ENCODE assay signal across 8 mouse cellular contexts in genomic region chr10:76344711-76345539, GRCm38 (mm10). TPM values are rescaled to one million over a fixed set of nuclear protein-coding genes. Genes with fewer than 3 reads are reported as not detected.
DNase-seq lines count a peak whose midpoint lies in the region; ATAC-seq and TF ChIP-seq lines count a peak whose summit lies in the region.

TSS of gene Dip2a (minus strand) at chr10:76345291.

- TF ChIP-seq EP300 in liver, embryonic 14.5 days (IDR thresholded peaks at IDR 0.05; ENCODE audit: low read depth) = no peak
- TF ChIP-seq EP300 in stomach, postnatal 0 days (optimal IDR thresholded peaks at IDR 0.05) = no peak

- WGBS in forebrain, embryonic 10.5 days = under 1% methylated on average over 93 of the region's 94 CpGs
- under 1% methylated on average over 89 of the region's 94 CpGs for WGBS in heart, embryonic 15.5 days
- under 1% methylated on average over 92 of the region's 94 CpGs for WGBS in liver, embryonic 14.5 days (ENCODE audit: insufficient replicate concordance)
- WGBS in neural tube, embryonic 11.5 days = under 1% methylated on average over 80 of the region's 94 CpGs
- under 1% methylated on average over 87 of the region's 94 CpGs for WGBS in stomach, postnatal 0 days

- H3K4me2 ChIP-seq in heart, embryonic 15.5 days = peak within 1 kb of the TSS; percentile 86
- H3K4me2 ChIP-seq in liver, embryonic 14.5 days (ENCODE audit: low read depth) = peak within 1 kb of the TSS; percentile 72
- H3K4me2 ChIP-seq in neural tube, embryonic 11.5 days (ENCODE audit: low read depth) = peak within 1 kb of the TSS; percentile 81
- peak within 1 kb of the TSS; percentile 86 for H3K4me2 ChIP-seq in stomach, postnatal 0 days (replicated peaks; ENCODE audit: low read depth)

- H3K36me3 ChIP-seq in forebrain, embryonic 10.5 days (replicated peaks) = peaks cover 11% of the 10 kb centered on the region
- H3K36me3 ChIP-seq in heart, embryonic 15.5 days = peaks cover 6% of the 10 kb centered on the region; the same call in 1 of the 2 replicates
- H3K36me3 ChIP-seq in liver, embryonic 14.5 days (replicated peaks; ENCODE audit: control insufficient read depth, insufficient read depth, low read depth) = no peaks in the 10 kb centered on the region
- no peaks in the 10 kb centered on the region for H3K36me3 ChIP-seq in neural tube, embryonic 11.5 days (ENCODE audit: control insufficient read depth, insufficient read depth, low read length)
- no peaks in the 10 kb centered on the region for H3K36me3 ChIP-seq in stomach, postnatal 0 days (ENCODE audit: control insufficient read depth, insufficient read depth, low read length)

- H3K27ac ChIP-seq in forebrain, embryonic 10.5 days = peak within 1 kb of the TSS; percentile 93
- H3K27ac ChIP-seq in heart, embryonic 15.5 days = peak within 1 kb of the TSS; percentile 88
- no peak within 1 kb of the TSS; the same call in 1 of the 2 replicates for H3K27ac ChIP-seq in liver, embryonic 14.5 days
- H3K27ac ChIP-seq in neural tube, embryonic 11.5 days (ENCODE audit: low read depth, low read length) = peak within 1 kb of the TSS; percentile 85
- peak within 1 kb of the TSS; percentile 86 for H3K27ac ChIP-seq in stomach, postnatal 0 days (replicated peaks)

- H3K4me1 ChIP-seq in forebrain, embryonic 10.5 days = peaks cover 22% of the 10 kb centered on the region
- H3K4me1 ChIP-seq in heart, embryonic 15.5 days (replicated peaks) = peaks cover 20% of the 10 kb centered on the region
- peaks cover 6 to 7% of the 10 kb centered on the region in 2 experiments; a peak in 3 of 4 replicates for H3K4me1 ChIP-seq in liver, embryonic 14.5 days (replicated peaks; ENCODE audit: control insufficient read depth in 2 of 2, insufficient read depth in 2 of 2, low read length in 1 of 2)
- H3K4me1 ChIP-seq in neural tube, embryonic 11.5 days (ENCODE audit: control insufficient read depth, insufficient read depth, low read length) = 0 out of 2 replicates have a peak, but pooled peaks cover 5% of the 10 kb centered on the region
- no peaks in the 10 kb centered on the region for H3K4me1 ChIP-seq in stomach, postnatal 0 days (replicated peaks; ENCODE audit: control insufficient read depth, insufficient read depth)

- peak; percentile 80 for DNase-seq in c-Kit-negative CD71-positive TER-119-positive erythroid progenitor cells, embryonic 14.5 days (ENCODE audit: low read depth, low spot score)
- DNase-seq in forebrain, embryonic 10.5 days (ENCODE audit: extremely low spot score, low spot score) = peak; percentile 90
- DNase-seq in kidney, postnatal 25 days = peak; percentile 98
- peak; percentile 78 to 81 (median 80) for DNase-seq in liver, embryonic 14.5 days (ENCODE audit: low read depth in 3 of 3, low spot score in 3 of 3)
- peak; percentile 95 for DNase-seq in neural tube, embryonic 11.5 days (ENCODE audit: low spot score)
- peak; percentile 94 for DNase-seq in stomach, postnatal 0 days (ENCODE audit: low spot score)

- H3K4me3 ChIP-seq in forebrain, embryonic 10.5 days = peak within 1 kb of the TSS; percentile 86
- peak within 1 kb of the TSS; percentile 90 for H3K4me3 ChIP-seq in heart, embryonic 15.5 days
- H3K4me3 ChIP-seq in liver, embryonic 14.5 days (ENCODE audit: insufficient read depth in 1 of 2, low read depth in 2 of 2, low read length in 2 of 2) = peak within 1 kb of the TSS; percentile 90
- peak within 1 kb of the TSS; percentile 79 for H3K4me3 ChIP-seq in neural tube, embryonic 11.5 days (ENCODE audit: low read depth, low read length)
- H3K4me3 ChIP-seq in stomach, postnatal 0 days (ENCODE audit: low read depth, low read length) = peak within 1 kb of the TSS; percentile 95

- TF ChIP-seq CTCF in liver, embryonic 14.5 days (IDR thresholded peaks at IDR 0.05; ENCODE audit: low read depth) = no peak
- TF ChIP-seq CTCF in stomach, postnatal 0 days (IDR thresholded peaks at IDR 0.05; ENCODE audit: low read depth) = peak; percentile 32

- peak; percentile 91 for ATAC-seq in CD4-positive, CD25-positive, alpha-beta regulatory T cell, adult 4 months
- peak; percentile 95 for ATAC-seq in heart, embryonic 15.5 days (replicated peaks; ENCODE audit: insufficient number of reproducible peaks, insufficient read depth, low FRiP score, low read depth)
- peak; percentile 94 for ATAC-seq in liver, embryonic 14.5 days (ENCODE audit: insufficient read depth)
- peak; percentile 92 for ATAC-seq in neural tube, embryonic 11.5 days (ENCODE audit: insufficient read depth, low FRiP score, low TSS enrichment)
- ATAC-seq in stomach, postnatal 0 days (ENCODE audit: low FRiP score, low TSS enrichment) = peak; percentile 92

- H3K27me3 ChIP-seq in forebrain, embryonic 10.5 days (ENCODE audit: poor library complexity, severe bottlenecking) = no peaks in the 10 kb centered on the region
- no peaks in the 10 kb centered on the region for H3K27me3 ChIP-seq in heart, embryonic 15.5 days
- H3K27me3 ChIP-seq in liver, embryonic 14.5 days (ENCODE audit: control insufficient read depth, insufficient read depth, low read length) = peaks cover 8% of the 10 kb centered on the region
- H3K27me3 ChIP-seq in neural tube, embryonic 11.5 days (ENCODE audit: control insufficient read depth, insufficient read depth, low read length) = no peaks in the 10 kb centered on the region
- H3K27me3 ChIP-seq in stomach, postnatal 0 days (ENCODE audit: control insufficient read depth, insufficient read depth, low read length) = no peaks in the 10 kb centered on the region

- H3K9ac ChIP-seq in heart, embryonic 15.5 days = peak within 1 kb of the TSS; percentile 91
- H3K9ac ChIP-seq in liver, embryonic 14.5 days (replicated peaks) = peak within 1 kb of the TSS; percentile 76
- peak within 1 kb of the TSS; percentile 90 for H3K9ac ChIP-seq in neural tube, embryonic 11.5 days (ENCODE audit: low read length)
- H3K9ac ChIP-seq in stomach, postnatal 0 days (ENCODE audit: low read length) = peak within 1 kb of the TSS; percentile 93

- H3K9me3 ChIP-seq in forebrain, embryonic 10.5 days = no peaks in the 10 kb centered on the region
- no peaks in the 10 kb centered on the region for H3K9me3 ChIP-seq in heart, embryonic 15.5 days (replicated peaks)
- H3K9me3 ChIP-seq in liver, embryonic 14.5 days (ENCODE audit: control insufficient read depth, low read length) = no peaks in the 10 kb centered on the region
- H3K9me3 ChIP-seq in neural tube, embryonic 11.5 days (ENCODE audit: control insufficient read depth, low read length) = no peaks in the 10 kb centered on the region
- H3K9me3 ChIP-seq in stomach, postnatal 0 days (ENCODE audit: control insufficient read depth, low read length) = no peaks in the 10 kb centered on the region

RNA-seq across cellular contexts. Expression of gene Dip2a, which starts in this region (rescaled TPM):
- polyA plus RNA-seq in CD4-positive, CD25-positive, alpha-beta regulatory T cell, adult 4 months (2017; shearing (Covaris generic)) = 1 to 10 TPM; 2.0 to 2.6 TPM
- 5.3 and 7.1 TPM in 2 replicates for polyA plus RNA-seq in forebrain, embryonic 10.5 days (2016; fragmentation: Nextera tagmentation; extraction: Ambion mirVana)
- 8.6 and 10.3 TPM in 2 replicates for polyA plus RNA-seq in heart, embryonic 15.5 days (2015; fragmentation: Nextera tagmentation; extraction: Ambion mirVana)
- polyA plus RNA-seq in liver, embryonic 14.5 days (2012; rRNA removed) = 1.7 and 1.8 TPM in 2 replicates
- polyA plus RNA-seq in liver, embryonic 14.5 days (2014; fragmentation: Nextera tagmentation; extraction: Ambion mirVana) = 0.62 and 0.69 TPM in 2 replicates
- 4.3 and 4.7 TPM in 2 replicates for polyA plus RNA-seq in neural tube, embryonic 11.5 days (2014; fragmentation: Nextera tagmentation; extraction: Ambion mirVana)
- 4.0 and 4.5 TPM in 2 replicates for polyA plus RNA-seq in stomach, postnatal 0 days (2015; fragmentation: Nextera tagmentation; extraction: Ambion mirVana)
